Mouse (Mus musculus): Measurements from ENCODE around the gene Surf1. TPM values are rescaled to one million over a fixed set of nuclear protein-coding genes. Genes with fewer than 3 reads are reported as not detected.

Surf1 gene
- polyA plus RNA-seq, 1 experiment = 39.8 TPM

- TF ChIP-seq GATA1 (IDR thresholded peaks at IDR 0.05; ENCODE audit: low read length) = no peak
Measured at GRCm38 (mm10) chr2:26933304-26934055, 17.1 kb upstream of the Surf1 start, which contains the start of the genes Surf4 and Stkld1. Gene Surf4, minus strand, starts transcription at chr2:26933928. Gene Stkld1, plus strand, starts transcription at chr2:26934047.

- no peak for TF ChIP-seq GATA1 (IDR thresholded peaks at IDR 0.05; ENCODE audit: low read length)
Measured at GRCm38 (mm10) chr2:26932473-26933303, 16.4 kb upstream of the Surf1 start.

GRCm38 (mm10) chr2:26930390-26930789, 14.1 kb upstream of the Surf1 start:
- TF ChIP-seq GATA1 (IDR thresholded peaks at IDR 0.05; ENCODE audit: low read length) = no peak

DNA sequence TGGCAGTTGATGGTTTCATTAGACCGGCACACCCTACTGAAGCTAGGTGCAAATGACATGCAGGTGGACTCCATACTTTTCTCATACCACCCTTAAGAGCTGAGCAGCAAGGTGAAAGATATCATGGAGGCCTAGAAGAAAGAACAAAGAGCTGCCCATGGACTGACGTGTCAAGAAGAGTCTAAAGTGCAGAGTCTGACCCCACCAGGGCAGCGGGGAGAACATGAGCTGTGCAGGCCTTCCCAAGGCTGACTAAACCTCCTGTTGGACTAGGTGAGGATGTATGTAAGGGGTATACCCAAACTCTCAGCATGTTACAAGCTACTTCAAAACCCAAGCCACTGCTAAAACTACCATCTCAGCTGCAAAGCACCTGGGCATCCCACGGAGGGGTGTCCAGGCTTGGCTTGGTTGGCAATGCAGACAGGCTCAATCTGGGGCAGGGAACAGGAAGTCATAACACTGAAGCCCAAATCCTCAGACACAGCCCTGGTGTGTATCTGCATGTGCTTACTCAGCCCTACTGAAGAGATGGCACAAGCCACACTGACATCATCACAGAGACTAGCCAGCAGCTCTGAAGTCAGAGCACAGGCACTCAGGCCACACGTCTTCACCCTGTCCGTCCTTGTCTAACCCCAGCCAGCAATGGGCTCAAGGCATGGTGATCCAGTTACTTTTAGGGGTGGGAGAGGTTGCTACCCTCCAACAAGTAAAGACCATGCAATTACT, 11.6 kb upstream of the Surf1 start:
- no peak for TF ChIP-seq GATA1 (IDR thresholded peaks at IDR 0.05; ENCODE audit: low read length)

- TF ChIP-seq GATA1 (IDR thresholded peaks at IDR 0.05; ENCODE audit: low read length) = no peak
Measured at GRCm38 (mm10) chr2:26921784-26922183, 5.5 kb upstream of the Surf1 start.

DNA sequence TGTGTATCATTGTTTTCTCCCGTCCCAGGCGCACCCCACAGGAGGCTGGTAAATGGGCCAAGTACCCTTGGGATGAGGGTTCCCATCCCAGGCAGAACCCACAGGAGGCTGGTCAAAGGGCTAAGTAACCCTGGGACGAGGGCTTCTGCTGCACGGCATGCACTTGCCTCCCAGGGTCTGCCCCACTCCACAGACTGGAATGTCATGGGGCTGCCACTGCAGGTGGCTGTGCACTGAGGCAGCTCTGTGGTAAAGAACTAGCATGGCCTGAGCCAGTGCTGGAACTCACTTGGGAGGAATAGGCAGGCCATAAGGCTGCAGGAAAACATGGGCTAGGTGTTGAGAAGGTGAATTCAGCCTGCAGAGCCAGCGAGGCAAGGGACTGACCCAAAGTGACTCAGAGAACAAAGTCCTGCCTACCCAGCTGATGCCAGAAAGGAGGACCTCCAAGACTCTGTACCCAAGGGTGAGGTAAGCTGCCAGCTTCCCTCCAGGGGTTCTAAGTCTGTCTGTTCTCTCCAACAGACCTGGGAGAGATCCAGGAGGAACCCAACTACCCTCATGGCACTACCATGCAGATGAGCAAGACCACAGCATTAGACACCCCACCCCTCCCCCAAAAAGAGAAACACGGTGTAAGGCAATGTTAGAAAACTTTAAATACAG, 4.0 kb upstream of the Surf1 start:
- no peak for TF ChIP-seq GATA1 (IDR thresholded peaks at IDR 0.05; ENCODE audit: low read length)

DNA sequence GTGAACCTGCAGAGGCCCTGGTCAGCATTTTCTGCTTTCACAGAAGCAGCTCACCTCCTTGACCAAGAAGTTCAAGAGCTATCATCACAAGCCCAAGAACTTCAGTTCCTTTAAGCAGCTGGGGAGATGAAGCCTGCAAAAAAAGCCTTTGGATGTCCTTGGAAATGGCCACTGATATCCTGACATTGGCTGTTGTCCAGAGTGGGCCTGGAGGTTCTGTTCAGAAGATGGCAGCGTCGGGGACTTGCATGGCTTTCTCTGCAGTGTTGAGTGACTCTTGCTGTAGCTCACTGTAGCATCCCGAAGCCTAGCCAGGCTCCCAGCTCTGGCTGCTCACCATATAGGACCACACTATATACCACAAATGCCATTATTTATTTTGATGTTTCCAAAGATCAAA, 3.4 kb upstream of the Surf1 start:
- TF ChIP-seq GATA1 (IDR thresholded peaks at IDR 0.05; ENCODE audit: low read length) = no peak

- TF ChIP-seq GATA1 (IDR thresholded peaks at IDR 0.05; ENCODE audit: low read length) = no peak
Measured at GRCm38 (mm10) chr2:26916738-26917137, 408 bp upstream of the Surf1 start.

GRCm38 (mm10) chr2:26914148-26914941, 2.0 kb downstream of the Surf1 start:
- no peak for TF ChIP-seq GATA1 (IDR thresholded peaks at IDR 0.05; ENCODE audit: low read length)

- TF ChIP-seq GATA1 (IDR thresholded peaks at IDR 0.05; ENCODE audit: low read length) = peak; percentile 61
Measured at GRCm38 (mm10) chr2:26913416-26914147, 2.7 kb downstream of the Surf1 start.

DNA sequence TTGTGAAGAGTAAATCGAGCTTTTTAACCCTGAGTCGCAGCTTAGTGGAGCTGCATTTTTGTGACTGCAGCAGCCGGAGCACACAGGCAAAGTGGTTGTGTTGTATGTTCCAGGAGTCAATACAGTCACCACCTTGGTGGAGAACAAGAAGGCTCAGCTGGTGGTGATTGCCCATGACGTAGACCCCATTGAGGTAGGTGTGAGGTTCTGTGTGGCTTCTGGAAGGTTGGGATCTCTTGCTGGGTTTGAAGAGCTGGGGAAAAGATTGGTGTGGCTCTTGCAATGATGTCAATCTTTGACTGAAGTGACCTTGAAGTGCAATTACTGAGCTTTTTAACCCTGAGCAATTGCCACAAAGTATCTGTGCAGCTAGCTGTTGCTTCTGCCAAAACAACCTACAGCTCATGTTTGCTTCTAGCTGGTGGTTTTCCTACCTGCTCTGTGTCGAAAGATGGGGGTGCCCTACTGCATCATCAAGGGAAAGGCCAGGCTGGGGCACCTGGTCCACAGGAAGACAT, 4.0 kb downstream of the Surf1 start:
- TF ChIP-seq GATA1 (IDR thresholded peaks at IDR 0.05; ENCODE audit: low read length) = no peak

DNA sequence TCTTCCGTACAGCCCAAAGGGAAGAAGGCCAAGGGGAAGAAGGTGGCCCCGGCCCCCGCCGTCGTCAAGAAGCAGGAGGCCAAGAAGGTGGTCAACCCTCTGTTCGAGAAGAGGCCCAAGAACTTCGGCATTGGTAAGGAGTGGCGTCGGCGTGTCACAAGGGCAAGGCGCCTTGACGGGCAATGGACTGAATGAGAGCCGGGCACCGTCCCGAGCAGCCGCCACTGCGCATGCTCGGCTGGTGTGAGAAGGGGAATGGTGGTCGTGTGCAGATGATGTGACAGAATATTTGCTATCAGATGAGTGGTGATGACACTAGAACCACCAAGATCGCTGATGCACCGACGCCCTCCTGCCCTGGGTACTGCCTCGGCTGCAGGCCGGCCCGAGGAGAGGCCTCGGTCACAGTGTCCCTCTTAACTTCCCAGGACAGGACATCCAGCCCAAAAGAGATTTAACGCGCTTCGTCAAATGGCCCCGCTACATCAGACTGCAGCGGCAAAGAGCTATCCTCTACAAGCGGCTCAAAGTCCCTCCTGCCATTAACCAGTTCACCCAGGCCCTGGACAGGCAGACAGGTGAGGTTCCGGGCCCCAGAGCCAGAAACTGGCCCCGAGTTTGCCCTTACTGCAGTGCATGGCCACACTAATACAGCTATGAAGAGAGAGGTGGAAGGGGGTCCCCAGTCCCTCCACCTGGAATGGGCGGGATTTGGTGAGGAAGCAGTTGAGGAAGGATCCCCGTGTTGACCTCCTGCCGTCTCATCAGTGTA, 5.2 kb downstream of the Surf1 start:
- TF ChIP-seq GATA1 (IDR thresholded peaks at IDR 0.05; ENCODE audit: low read length) = no peak

Data from G1E-ER4 (cell line).